Comparison of ENCODE assay signal across 8 mouse cellular contexts in genomic region chr11:103763410-103764163, GRCm38 (mm10). TPM values are rescaled to one million over a fixed set of nuclear protein-coding genes. Genes with fewer than 3 reads are reported as not detected.
DNase-seq lines count a peak whose midpoint lies in the region; ATAC-seq lines count a peak whose summit lies in the region.

No protein-coding gene starts in this region.

- peak; percentile 53; the same call in 1 of the 2 replicates for ATAC-seq in erythroid progenitor cell, adult 5-6 weeks (replicated peaks; ENCODE audit: low FRiP score, poor library complexity, severe bottlenecking)

- peak; percentile 16 for DNase-seq in testis, postnatal 14 days (ENCODE audit: low spot score)
- DNase-seq in testis, postnatal 10 days (ENCODE audit: low spot score): no peak
- peak; percentile 70 for DNase-seq in brain, adult 2 months (ENCODE audit: low read depth, low spot score)
- peak; percentile 78 for DNase-seq in induced T-regulatory cell, adult 2 months (ENCODE audit: low read depth)
- peak; percentile 30 for DNase-seq in left cerebral cortex, postnatal 4 days
- peak; percentile 43 for DNase-seq in retina, adult 2 months (ENCODE audit: low read depth, low spot score)
- DNase-seq in gastrocnemius, postnatal 10 days: no peak

- intact Hi-C loops in left cerebral cortex, postnatal 4 days (cut with DNase I): loop anchor here (2.0 kb wide), 1 partner anchor 147 kb away; no protein-coding TSS in a partner anchor

RNA-seq across cellular contexts. Expression of gene Wnt3, which starts 10.4 kb away (rescaled TPM):
- total RNA-seq in erythroid progenitor cell, adult 5-6 weeks (2015; ENCODE audit: low replicate concordance): not detected in 2 replicates
- not detected in 2 replicates for total RNA-seq in erythroid progenitor cell, adult 5-6 weeks (2017; ENCODE audit: low replicate concordance)
- 1 to 10 TPM; 2.5 to 2.8 TPM for total RNA-seq in left cerebral cortex, postnatal 4 days (2021)
- under 1 TPM; 0.27 to 0.42 TPM for total RNA-seq in gastrocnemius, postnatal 10 days (2021)

RNA-seq across cellular contexts. Expression of gene Wnt9b, which starts 14.0 kb away (rescaled TPM):
- not detected in 2 replicates for total RNA-seq in erythroid progenitor cell, adult 5-6 weeks (2015; ENCODE audit: low replicate concordance)
- not detected in 2 replicates for total RNA-seq in erythroid progenitor cell, adult 5-6 weeks (2017; ENCODE audit: low replicate concordance)
- not detected for total RNA-seq in left cerebral cortex, postnatal 4 days (2021)
- under 1 TPM in 1 of 2 experiments, not detected in 1; 0.05 TPM for total RNA-seq in gastrocnemius, postnatal 10 days (2021)

Comparison
In these comparisons a context has a peak if more than half of its experiments do, and no peak if none do; other contexts are left out.
1. DNase-seq: peak in testis, postnatal 14 days (single experiment), brain, adult 2 months (single experiment), induced T-regulatory cell, adult 2 months (single experiment), left cerebral cortex, postnatal 4 days (single experiment) and retina, adult 2 months (single experiment); none in testis, postnatal 10 days (single experiment) and gastrocnemius, postnatal 10 days (single experiment).